Mouse (Mus musculus): ENCODE measurements around the gene Rbm14. TPM values are rescaled to one million over a fixed set of nuclear protein-coding genes. Genes with fewer than 3 reads are reported as not detected.

The Rbm14 gene
- total RNA-seq, 1 experiment: 91.7 TPM

DNA sequence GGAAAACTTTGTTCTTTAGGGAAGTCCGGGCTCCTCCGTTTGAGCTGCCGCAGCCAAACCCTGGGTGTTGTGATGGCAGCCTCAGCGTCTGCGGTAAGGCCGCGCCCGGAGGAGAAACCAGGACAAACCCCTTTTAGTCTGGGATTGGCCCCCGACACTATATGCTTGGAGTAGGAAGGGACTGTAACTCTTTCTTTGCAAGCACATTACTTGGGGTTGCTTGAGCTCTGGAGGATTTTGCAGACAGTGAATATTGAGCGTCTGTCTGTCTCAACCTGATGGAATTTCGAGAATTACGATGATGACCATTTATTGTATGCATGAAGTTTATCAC is 442 bp upstream of the Rbm14 start:
- Histone ChIP-seq H3K4me3 (ENCODE audit: insufficient read depth in 1 of 2, low read depth in 1 of 2, low read length in 2 of 2, poor library complexity in 1 of 2, severe bottlenecking in 1 of 2) (peak overlapping the region; percentile 77 to 94), H3K9ac (ENCODE audit: insufficient read depth, low read depth, low read length, poor library complexity, severe bottlenecking) (peak overlapping the region; percentile 89), H3K4me1 (ENCODE audit: control insufficient read depth in 2 of 2, insufficient read depth in 2 of 2, low read length in 2 of 2, poor library complexity in 1 of 2) (peaks cover 3 to 4% of the 10 kb centered on the region in 2 experiments; a peak in 3 of 4 replicates), H3K36me3 (ENCODE audit: control insufficient read depth, insufficient read depth, low read length, poor library complexity, severe bottlenecking) (peaks cover 2% of the 10 kb centered on the region; the same call in 1 of the 2 replicates), H3K9me3 (ENCODE audit: control insufficient read depth, insufficient read depth, low read depth, low read length) (no peaks in the 10 kb centered on the region), H3K27ac (ENCODE audit: insufficient read depth, low read depth, low read length, poor library complexity, severe bottlenecking) (peak overlapping the region; percentile 89)
- TF ChIP-seq MAFK (IDR thresholded peaks at IDR 0.05; ENCODE audit: insufficient read depth, low read depth, low read length): no peak
- TF ChIP-seq ZC3H11A (IDR thresholded peaks at IDR 0.05; ENCODE audit: borderline replicate concordance, low read depth, low read length): 0 out of 2 replicates have a peak, but pooled peaks have one; percentile 10
- DNase-seq (ENCODE audit: low read depth, low spot score): no peak
- in situ Hi-C loops (cut with MboI; ENCODE audit: low sequenced_read_pairs in 2 of 2, unreplicated experiment in 2 of 2): no loop called here

DNA sequence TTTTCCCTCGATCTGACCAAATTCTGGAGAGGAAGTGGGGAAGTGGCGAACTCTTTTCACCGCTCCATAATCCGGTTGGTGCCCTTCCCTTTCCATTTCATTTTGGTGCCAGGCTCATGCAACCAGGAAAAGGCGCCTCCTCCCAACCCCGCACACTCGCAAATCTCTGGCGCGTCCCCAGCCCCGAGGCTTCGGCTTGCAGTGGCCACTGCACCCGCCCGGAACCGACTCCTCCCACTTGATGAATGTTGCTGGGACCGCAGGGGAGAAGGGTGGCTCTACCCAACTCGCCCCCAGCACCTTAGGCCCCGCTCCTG is 730 bp downstream of the Rbm14 start:
- Histone ChIP-seq H3K9ac (ENCODE audit: insufficient read depth, low read depth, low read length, poor library complexity, severe bottlenecking) (peak overlapping the region; percentile 97), H3K9me3 (ENCODE audit: control insufficient read depth, insufficient read depth, low read depth, low read length) (no peaks in the 10 kb centered on the region), H3K27ac (ENCODE audit: insufficient read depth, low read depth, low read length, poor library complexity, severe bottlenecking) (peak overlapping the region; percentile 100), H3K4me1 (ENCODE audit: control insufficient read depth in 2 of 2, insufficient read depth in 2 of 2, low read length in 2 of 2, poor library complexity in 1 of 2) (peaks cover 3 to 4% of the 10 kb centered on the region in 2 experiments; a peak in 3 of 4 replicates), H3K36me3 (ENCODE audit: control insufficient read depth, insufficient read depth, low read length, poor library complexity, severe bottlenecking) (peaks cover 2% of the 10 kb centered on the region; the same call in 1 of the 2 replicates), H3K4me3 (ENCODE audit: insufficient read depth in 1 of 2, low read depth in 1 of 2, low read length in 2 of 2, poor library complexity in 1 of 2, severe bottlenecking in 1 of 2) (peak overlapping the region; percentile 77 to 92)
- peak; percentile 47 for DNase-seq (ENCODE audit: low read depth, low spot score)
- TF ChIP-seq MAFK (IDR thresholded peaks at IDR 0.05; ENCODE audit: insufficient read depth, low read depth, low read length) (no peak), HCFC1 (IDR thresholded peaks at IDR 0.05; ENCODE audit: borderline replicate concordance, insufficient read depth, low read length) (peak; percentile 44; the same call in 1 of the 2 replicates)
- in situ Hi-C loops (cut with MboI; ENCODE audit: low sequenced_read_pairs in 2 of 2, unreplicated experiment in 2 of 2): no loop called here

DNA sequence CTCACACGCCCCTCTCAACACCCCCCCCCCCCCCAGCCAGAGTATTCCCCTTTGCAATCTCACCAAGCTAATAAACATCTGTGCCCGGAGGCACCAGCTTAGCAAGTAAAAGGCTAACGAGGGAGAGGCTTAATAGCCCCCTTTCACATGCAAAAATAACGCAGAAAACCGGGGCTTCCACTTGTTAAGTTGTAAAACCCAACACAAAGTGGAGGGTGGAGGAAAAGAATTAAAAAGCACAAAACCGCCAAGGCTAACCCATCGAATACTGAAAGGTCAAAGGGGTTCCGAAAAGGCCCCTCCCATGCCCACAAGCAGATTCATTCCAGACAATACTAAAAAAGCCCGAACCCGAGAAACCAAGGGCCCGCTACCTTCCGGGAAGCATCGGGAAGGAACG is 1.1 kb downstream of the Rbm14 start:
- DNase-seq (ENCODE audit: low read depth, low spot score): peak; percentile 94
- peaks cover 2% of the 10 kb centered on the region; the same call in 1 of the 2 replicates for H3K36me3 ChIP-seq (ENCODE audit: control insufficient read depth, insufficient read depth, low read length, poor library complexity, severe bottlenecking)
- peak overlapping the region; percentile 77 to 92 for H3K4me3 ChIP-seq (ENCODE audit: insufficient read depth in 1 of 2, low read depth in 1 of 2, low read length in 2 of 2, poor library complexity in 1 of 2, severe bottlenecking in 1 of 2)
- in situ Hi-C loops (cut with MboI; ENCODE audit: low sequenced_read_pairs in 2 of 2, unreplicated experiment in 2 of 2): no loop called here
- TF ChIP-seq MAFK (IDR thresholded peaks at IDR 0.05; ENCODE audit: insufficient read depth, low read depth, low read length) (no peak), CHD2 (IDR thresholded peaks at IDR 0.05; ENCODE audit: low read depth, low read length) (peak; percentile 75)
- H3K9me3 ChIP-seq (ENCODE audit: control insufficient read depth, insufficient read depth, low read depth, low read length): no peaks in the 10 kb centered on the region
- H3K27ac ChIP-seq (ENCODE audit: insufficient read depth, low read depth, low read length, poor library complexity, severe bottlenecking): peak overlapping the region; percentile 100
- H3K9ac ChIP-seq (ENCODE audit: insufficient read depth, low read depth, low read length, poor library complexity, severe bottlenecking): peak overlapping the region; percentile 97
- peaks cover 3 to 8% of the 10 kb centered on the region in 2 experiments for H3K4me1 ChIP-seq (ENCODE audit: control insufficient read depth in 2 of 2, insufficient read depth in 2 of 2, low read length in 2 of 2, poor library complexity in 1 of 2)

DNA sequence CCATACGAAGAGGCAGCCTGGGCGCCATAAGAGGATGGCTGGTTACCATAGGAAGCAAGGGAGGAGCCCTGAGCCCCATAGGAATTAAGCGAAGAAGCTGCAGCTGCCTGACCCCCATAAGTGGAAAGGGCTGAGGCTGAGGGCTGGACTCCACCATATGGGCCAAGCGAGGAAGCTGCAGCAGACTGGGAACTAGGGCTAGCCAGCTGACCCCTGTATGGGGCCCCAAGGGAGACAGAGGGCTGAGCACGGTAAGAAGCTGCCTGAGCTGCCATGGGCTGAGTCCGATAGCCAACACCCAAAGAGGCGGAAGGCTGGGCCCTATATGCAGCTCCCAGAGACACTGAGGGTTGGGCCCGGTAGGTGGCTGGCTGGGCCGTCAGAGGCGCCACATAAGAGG is 8.2 kb downstream of the Rbm14 start:
- peak overlapping the region; percentile 5; the same call in 1 of the 2 replicates for H3K9ac ChIP-seq (ENCODE audit: insufficient read depth, low read depth, low read length, poor library complexity, severe bottlenecking)
- H3K9me3 ChIP-seq (ENCODE audit: control insufficient read depth, insufficient read depth, low read depth, low read length): no peaks in the 10 kb centered on the region
- in situ Hi-C loops (cut with MboI; ENCODE audit: low sequenced_read_pairs in 2 of 2, unreplicated experiment in 2 of 2): no loop called here
- no peak overlapping the region for H3K27ac ChIP-seq (ENCODE audit: insufficient read depth, low read depth, low read length, poor library complexity, severe bottlenecking)
- peak overlapping the region in 1 of 2 experiments; percentile 6; a peak in 3 of 4 replicates for H3K4me3 ChIP-seq (ENCODE audit: insufficient read depth in 1 of 2, low read depth in 1 of 2, low read length in 2 of 2, poor library complexity in 1 of 2, severe bottlenecking in 1 of 2)
- peaks cover 49% of the 10 kb centered on the region for H3K36me3 ChIP-seq (ENCODE audit: control insufficient read depth, insufficient read depth, low read length, poor library complexity, severe bottlenecking)
- DNase-seq (ENCODE audit: low read depth, low spot score): no peak
- TF ChIP-seq CHD2 (IDR thresholded peaks at IDR 0.05; ENCODE audit: low read depth, low read length): no peak
- no peak for TF ChIP-seq ZNF384 (IDR thresholded peaks at IDR 0.05; ENCODE audit: low read depth, low read length)
- no peak for TF ChIP-seq HCFC1 (IDR thresholded peaks at IDR 0.05; ENCODE audit: borderline replicate concordance, insufficient read depth, low read length)
- no peak for TF ChIP-seq MAFK (IDR thresholded peaks at IDR 0.05; ENCODE audit: insufficient read depth, low read depth, low read length)
- no peak for TF ChIP-seq ZC3H11A (IDR thresholded peaks at IDR 0.05; ENCODE audit: borderline replicate concordance, low read depth, low read length)
- peaks cover 16 to 27% of the 10 kb centered on the region in 2 experiments for H3K4me1 ChIP-seq (ENCODE audit: control insufficient read depth in 2 of 2, insufficient read depth in 2 of 2, low read length in 2 of 2, poor library complexity in 1 of 2)

DNA sequence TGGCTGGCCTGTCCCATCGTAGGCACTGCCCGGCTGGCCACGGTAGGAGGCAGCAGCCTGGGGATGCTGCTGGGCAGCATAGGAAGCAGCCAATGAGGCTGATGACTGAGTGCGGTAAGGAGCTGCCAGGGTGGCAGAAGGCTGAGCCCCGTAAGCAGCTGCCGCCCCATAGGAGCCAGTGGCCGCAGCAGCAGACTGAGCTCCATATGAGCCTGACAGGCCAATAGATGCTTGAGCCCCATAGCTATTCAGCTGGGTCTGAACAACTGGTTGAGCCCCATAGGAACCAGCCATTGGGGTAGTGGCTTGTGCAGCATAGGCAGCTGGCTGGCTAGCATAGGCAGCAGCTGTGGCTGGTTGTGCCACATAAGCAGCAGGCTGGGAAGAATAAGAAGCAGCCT is 8.7 kb downstream of the Rbm14 start:
- Histone ChIP-seq H3K36me3 (ENCODE audit: control insufficient read depth, insufficient read depth, low read length, poor library complexity, severe bottlenecking) (peaks cover 47% of the 10 kb centered on the region), H3K27ac (ENCODE audit: insufficient read depth, low read depth, low read length, poor library complexity, severe bottlenecking) (no peak overlapping the region), H3K9me3 (ENCODE audit: control insufficient read depth, insufficient read depth, low read depth, low read length) (no peaks in the 10 kb centered on the region), H3K4me3 (ENCODE audit: insufficient read depth in 1 of 2, low read depth in 1 of 2, low read length in 2 of 2, poor library complexity in 1 of 2, severe bottlenecking in 1 of 2) (peak overlapping the region in 1 of 2 experiments; percentile 6; a peak in 3 of 4 replicates), H3K9ac (ENCODE audit: insufficient read depth, low read depth, low read length, poor library complexity, severe bottlenecking) (no peak overlapping the region), H3K4me1 (ENCODE audit: control insufficient read depth in 2 of 2, insufficient read depth in 2 of 2, low read length in 2 of 2, poor library complexity in 1 of 2) (peaks cover 16 to 24% of the 10 kb centered on the region in 2 experiments)
- TF ChIP-seq ZC3H11A (IDR thresholded peaks at IDR 0.05; ENCODE audit: borderline replicate concordance, low read depth, low read length) (no peak), ZNF384 (IDR thresholded peaks at IDR 0.05; ENCODE audit: low read depth, low read length) (no peak), CHD2 (IDR thresholded peaks at IDR 0.05; ENCODE audit: low read depth, low read length) (no peak), MAFK (IDR thresholded peaks at IDR 0.05; ENCODE audit: insufficient read depth, low read depth, low read length) (no peak), HCFC1 (IDR thresholded peaks at IDR 0.05; ENCODE audit: borderline replicate concordance, insufficient read depth, low read length) (no peak)
- no peak for DNase-seq (ENCODE audit: low read depth, low spot score)
- in situ Hi-C loops (cut with MboI; ENCODE audit: low sequenced_read_pairs in 2 of 2, unreplicated experiment in 2 of 2): no loop called here
